Mouse (Mus musculus): ENCODE measurements around the gene Slc35e3.
"Not testable (repeated sequence)": the region's sequence is repeated elsewhere in the genome, so short reads cannot be mapped to it uniquely, and the experiment has no call there.

The Slc35e3 gene

DNA sequence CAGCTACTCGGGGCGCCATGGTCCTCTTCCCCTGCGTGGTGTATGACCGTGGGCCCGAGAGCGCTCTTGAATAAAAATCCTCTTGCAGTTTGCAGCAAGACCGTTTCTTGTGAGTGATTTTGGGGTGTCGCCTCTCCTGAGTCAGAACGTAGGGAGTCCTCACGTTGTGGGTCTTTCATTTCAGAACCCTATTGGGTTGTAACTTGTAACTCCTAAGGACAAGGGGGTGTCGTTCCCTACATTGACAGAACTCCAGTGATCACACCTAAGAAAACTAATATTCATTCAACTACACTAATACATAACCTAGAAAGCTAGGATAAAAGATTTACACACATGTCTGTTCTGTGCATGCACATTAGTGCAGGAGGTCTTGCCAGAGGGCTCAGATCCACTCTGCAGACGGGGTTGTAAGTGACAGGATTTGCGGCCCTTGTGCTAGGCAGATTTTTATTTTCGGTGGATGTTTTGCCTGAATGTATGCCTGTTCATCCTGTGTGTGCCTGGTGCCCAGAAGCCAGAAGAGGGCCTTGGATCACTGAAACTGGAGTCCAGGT lies 3.7 kb upstream of the Slc35e3 start:
- no peak for DNase-seq (ENCODE audit: low read depth)

DNA sequence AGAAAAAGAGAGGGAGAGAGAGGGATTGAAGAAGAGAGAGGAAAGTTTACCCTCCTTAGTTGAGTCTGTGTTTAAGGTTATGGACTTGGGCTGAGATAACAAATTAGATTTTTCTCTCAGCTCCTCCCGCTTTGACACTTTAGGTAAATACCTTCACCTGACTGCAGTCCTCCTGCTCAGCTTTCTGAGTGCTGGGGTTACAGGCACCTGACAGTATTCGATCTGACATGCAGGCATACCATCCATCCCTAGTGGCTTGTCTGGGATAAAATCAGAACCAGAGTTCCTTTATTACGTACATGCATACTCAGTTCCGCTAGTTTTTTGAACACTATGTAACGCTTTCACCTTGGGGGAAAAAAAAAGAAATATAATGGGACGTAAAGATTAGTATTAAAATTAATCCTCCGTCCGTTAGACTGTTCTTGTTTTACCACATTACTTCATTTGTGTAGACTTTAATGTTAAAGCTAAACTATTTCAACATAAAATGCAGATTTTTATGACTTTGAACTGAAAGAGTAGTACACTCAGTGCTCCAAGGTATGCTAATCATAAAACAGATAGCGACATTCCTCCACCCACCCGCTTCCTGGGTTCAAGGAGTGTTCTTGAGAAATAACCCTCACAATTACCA lies 3.0 kb upstream of the Slc35e3 start:
- no peak for DNase-seq (ENCODE audit: low read depth)

DNA sequence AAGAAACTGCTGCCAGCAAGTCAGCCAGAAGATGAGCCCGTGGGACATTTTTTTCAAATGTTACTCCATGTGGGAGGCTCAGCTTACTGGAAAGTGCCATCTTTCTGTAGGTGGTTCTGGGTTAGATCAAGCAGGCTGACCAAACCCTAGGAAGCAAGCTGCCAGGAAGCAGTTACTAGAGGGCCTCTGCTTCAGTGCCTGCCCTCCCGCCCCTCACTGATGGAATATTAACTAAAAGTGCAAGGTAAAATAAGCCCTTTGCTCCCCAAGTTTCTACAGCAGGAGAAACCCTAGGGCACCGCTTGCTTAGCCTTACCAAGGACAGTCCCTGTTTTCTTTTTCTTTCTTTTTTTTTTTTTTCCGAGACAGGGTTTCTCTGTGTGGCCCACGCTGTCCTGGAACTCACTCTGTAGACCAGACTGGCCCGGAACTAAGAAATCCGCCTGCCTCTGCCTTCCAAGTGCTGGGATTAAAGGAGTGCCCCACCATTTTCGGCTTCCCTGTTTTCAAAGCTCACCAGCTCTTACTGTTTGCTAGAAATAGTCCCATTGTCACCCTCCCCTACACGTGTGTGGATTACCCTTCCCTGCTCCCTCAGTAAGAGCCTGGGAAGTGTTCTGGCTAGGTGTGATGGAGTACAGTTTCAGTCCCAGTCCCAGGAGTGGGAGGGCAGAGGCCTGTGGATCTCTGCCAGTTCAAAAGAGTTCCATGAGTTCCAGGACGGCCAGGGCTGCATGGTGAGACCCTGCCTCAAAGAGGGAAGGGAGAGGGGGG lies 2.3 kb upstream of the Slc35e3 start:
- no peak for DNase-seq (ENCODE audit: low read depth)

DNA sequence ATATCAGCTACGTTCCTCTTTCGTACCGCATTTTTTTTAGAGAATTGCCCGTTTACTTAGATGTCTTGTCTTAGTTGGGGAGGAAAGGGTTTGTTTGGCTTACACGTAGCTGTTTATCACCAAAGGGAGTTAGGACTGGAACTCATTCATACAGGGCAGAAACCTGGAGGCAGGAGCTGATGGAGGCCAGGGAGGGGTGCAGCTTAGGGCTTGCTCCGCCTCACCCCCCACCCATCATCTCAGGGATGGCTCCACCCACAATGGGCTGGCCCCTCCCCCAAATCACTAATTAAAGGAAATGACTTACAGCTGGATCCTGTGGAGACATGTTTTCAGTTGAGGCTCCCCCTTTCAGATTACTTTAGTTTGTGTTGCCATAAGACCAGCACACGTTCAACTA lies 1.5 kb upstream of the Slc35e3 start:
- DNase-seq (ENCODE audit: low read depth) = no peak

DNA sequence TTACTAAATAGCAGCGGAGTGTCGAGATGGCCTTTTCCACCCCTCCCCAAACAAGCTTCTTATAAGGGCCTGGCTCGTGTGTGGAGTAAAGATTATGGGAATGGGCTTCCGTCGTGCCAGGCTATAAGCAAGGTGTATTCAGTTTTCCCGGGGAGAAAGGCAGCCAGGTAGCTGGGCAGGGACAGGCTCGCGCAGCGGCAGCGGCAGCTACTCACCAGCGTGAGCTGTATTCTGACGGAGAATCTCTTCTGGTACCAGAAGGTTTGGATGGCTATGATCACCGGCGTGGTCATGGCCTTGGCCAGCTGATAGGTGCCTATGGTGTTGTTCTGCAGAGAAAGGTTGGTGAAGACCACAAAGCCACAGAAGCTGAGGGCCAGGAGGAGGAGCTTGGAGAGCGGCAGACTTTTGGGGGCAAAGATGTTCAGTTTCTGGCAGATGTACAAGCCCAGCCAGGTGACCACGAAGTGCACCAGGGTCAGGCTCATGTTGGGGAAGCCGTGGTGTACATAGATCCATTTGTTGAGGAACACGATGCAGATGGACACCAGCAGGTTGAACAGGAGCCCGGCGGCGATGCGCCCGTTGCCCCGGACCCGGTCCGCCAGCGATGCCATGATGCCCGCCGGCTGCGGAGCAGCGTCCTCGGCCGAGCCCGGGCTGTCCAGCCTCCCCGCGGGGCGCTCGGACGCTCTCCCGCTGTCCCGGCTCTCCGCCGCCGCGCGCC lies 432 bp downstream of the Slc35e3 start:
- not testable (repeated sequence) for DNase-seq (ENCODE audit: low read depth)

DNA sequence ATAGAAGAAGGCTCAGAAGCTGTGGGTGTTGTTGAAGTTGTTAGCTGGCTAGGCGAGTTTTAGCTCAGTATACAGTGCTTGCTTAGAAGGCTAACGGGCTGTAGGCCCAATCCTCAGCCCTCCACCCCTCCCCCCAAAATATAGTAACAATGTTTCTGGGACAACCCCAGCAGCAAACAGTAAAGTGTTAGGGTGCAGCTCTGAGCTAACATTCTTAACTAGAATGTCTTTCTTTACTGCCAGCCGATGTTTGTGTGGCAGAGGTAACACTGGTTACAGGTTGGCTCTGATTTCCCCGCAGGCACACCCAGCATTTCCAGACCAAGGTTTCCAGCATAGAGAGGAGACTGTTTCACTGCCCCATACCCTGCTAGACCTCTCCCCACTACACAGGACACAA lies 2.2 kb downstream of the Slc35e3 start:
- no peak for DNase-seq (ENCODE audit: low read depth)

DNA sequence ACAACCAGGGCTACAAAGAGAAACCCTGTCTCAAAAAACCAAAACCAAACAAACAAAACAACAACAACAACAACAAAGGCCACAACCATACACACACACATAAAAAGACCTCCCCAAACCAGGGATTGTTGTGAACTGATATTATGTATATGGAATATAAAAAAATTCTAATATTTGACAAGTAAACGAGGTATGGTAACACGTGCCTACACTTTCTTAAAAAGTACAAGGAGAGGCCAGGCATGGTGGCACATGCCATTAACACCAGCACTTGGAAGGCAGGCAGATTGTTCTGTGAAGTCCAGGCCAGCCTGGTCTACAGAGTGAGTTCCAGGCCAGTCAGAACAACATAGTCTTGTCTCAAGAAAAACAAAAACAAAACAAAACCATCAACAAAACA lies 3.0 kb downstream of the Slc35e3 start:
- no peak for DNase-seq (ENCODE audit: low read depth)

DNA sequence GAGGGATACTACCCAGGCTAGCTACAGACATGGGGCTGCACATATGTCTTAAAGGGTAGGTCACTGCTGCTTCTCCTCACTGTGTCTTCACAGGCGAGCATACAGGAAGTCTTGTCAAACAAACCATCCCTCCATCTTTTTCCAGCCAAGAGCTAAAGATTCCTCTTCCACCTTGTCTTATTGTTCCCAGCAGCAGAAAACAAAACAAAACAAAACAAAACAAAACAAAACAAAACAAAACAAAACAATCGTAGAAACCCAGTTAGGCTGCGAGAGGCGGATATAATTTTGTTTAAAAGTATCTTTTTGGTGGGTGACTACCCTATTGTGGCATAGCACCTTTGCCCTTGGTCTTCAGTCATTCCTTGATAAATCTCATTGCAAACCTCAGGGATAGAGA lies 3.5 kb downstream of the Slc35e3 start:
- no peak for DNase-seq (ENCODE audit: low read depth)

DNA sequence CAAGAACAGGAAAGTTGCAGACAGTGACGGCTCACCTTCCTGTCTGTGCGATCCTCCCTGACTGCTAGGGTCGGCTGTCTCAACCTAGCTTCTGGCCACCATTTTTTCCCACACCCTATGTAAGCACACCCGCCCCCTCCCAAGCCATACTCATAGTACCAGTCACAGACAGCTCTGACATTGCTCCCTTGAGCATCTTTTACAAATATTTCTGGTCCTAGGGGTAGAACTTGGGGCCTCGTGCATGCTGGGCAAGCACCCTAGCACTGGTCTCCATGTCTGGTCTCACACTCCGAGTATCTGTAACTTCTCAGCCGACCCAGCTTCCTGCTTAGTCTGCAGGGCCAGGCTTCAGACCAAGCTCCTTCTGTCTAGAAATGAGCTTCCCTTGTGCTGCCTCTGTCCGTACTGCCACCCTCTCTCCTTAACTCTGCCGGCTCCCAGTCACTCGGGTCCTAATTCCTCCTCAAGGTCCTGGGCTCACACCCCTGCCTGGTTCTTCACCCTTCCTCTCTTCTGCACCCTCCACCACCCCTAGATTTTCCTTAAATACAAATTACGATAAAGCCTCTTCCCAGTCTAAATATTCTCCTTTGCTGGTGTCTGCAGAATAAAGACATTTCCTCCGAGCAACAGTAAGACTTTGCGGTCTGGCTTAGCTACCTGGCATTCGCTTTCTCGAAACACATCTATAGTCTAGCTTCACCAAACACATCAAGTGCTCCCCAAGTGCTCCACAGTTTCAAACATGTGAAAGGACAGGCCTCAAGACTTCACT lies 4.3 kb downstream of the Slc35e3 start:
- DNase-seq (ENCODE audit: low read depth) = no peak

DNA sequence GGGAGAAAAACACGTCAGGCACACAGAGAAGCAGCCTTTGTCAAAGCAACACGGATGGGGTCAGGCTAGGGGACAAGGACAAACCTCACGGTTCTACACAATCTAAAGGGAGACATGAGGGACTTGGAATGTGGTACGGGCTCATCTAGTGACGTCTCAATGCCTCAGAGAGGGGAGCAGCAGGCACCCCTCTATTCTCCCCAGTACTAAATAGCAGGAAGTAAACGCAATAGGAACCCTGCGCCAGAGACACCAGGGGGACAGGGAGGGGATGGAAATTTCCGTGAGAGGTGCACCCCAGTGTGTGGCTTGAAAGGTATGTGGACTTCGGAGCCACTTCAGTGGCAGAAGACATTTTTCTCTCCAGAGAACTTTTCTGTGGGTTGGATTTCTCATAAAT lies 5.2 kb downstream of the Slc35e3 start:
- DNase-seq (ENCODE audit: low read depth) = no peak

DNA sequence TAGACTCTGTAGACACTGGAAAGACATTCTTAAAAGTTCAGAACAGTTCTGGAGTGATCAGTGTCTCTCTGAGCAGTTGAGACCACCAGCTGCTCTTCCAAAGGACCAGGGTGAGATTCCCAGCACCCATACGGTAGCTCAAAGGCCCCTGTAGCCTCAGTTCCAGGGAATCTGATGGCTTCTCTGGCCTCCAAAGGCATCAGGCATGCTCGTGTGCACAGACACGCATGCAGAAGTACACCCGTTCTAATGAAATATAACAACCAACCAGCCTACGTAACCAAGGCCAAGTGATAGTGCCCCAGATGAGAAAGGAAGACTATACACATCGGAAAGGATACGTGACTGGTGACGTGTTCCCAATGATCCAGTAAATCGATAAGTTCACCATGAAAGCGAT lies 6.0 kb downstream of the Slc35e3 start:
- no peak for DNase-seq (ENCODE audit: low read depth)

DNA sequence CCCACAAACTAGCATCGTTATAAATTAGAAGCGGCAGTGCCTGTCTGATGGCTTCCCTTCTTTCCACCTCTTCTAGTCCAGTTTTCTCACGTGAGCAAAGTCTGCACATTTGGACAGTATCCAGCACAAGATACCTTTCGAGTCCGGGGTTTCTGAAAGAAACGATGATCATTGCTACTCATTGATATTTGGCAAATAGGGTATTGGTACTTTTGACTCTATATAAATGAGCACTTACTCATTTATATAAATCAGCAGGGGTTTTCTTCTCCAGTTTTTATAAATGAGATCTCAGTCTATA lies 6.6 kb downstream of the Slc35e3 start:
- no peak for DNase-seq (ENCODE audit: low read depth)

DNA sequence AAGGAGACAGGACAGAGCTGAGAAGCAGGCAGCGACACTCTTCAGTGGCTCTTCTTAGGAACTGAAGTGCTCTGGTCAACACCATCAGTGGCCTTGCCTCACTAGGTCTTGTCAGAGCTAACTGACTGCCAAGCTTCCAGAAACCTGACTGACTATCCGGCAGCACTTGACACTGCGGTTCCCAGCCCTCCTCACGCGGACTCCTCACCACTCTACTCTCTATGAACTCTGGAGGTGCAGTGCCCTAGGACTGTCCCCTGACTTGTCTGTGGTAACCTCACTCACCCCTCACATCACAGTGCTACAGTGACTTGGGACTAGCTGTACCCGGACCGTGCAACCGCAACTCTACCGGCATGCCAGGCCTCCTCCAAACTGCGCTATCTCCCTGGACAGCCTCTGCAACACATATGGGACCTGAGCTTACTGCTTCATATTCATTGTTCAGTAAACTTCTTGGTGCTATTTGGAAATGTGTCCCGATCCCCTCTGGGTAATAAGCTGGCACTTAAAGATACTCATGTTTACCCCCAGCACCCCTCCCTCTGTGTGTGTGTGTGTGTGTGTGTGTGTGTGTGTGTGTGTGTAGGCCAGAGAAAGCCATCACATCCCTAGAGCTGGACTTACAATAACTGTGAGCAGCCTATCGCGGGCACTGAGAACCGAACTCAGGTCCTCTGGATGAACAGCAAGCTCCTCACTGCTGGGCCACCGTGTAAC lies 7.1 kb downstream of the Slc35e3 start:
- no peak for DNase-seq (ENCODE audit: low read depth)

DNA sequence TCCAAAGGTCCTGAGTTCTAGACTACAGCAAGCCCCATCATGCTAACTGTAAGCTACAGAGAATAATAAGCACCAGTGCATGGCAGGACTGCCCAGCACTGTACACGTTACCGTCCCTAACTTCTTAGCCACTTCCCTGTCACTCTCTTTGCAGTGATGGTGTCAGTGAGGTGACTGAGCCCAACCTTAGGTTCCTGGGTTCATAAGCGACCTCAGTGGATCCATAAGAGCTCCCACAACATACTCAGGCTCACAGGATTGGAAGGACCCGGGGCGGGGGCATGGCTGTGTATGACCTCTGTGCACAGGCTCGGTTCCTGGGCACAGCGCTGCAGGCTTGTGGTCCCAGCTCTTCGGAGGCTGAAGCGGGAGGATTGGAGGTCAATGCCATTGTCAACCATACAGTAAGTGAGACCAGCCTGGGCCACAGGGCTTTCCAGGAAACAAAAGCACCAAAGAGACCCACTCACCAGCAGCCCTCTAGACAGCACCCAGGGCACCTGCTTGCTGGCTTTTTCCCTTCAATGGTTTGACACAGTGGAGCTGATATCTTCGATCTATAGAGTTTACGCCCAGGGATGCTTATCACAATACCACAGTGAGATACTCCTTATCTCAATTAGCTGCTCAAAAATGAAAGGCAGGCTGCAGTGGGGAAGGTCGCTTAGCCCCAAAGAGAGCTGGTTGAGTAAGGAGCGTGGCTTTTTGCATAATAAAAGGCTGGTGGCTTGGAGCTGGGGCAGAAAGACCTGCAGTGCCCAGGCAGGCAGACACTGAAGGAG lies 7.8 kb downstream of the Slc35e3 start:
- DNase-seq (ENCODE audit: low read depth) = no peak

DNA sequence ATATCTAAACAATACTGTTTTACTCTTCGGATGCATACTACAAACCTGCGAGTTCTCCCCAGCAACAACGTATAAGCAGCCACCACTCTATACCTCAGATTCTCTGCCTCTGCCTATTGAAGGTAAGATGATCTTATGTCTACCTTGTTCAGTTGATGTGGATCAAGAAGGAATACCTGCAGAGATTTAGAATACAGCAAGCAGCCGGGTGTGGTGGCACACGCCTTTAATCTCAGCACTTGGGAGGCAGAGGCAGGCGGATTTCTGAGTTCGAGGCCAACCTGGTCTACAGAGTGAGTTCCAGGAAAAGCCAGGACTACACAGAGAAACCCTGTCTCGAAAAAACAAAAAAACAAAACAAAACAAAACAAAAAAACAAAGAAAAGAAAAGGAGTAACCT lies 8.7 kb downstream of the Slc35e3 start:
- not testable (repeated sequence) for DNase-seq (ENCODE audit: low read depth)

DNA sequence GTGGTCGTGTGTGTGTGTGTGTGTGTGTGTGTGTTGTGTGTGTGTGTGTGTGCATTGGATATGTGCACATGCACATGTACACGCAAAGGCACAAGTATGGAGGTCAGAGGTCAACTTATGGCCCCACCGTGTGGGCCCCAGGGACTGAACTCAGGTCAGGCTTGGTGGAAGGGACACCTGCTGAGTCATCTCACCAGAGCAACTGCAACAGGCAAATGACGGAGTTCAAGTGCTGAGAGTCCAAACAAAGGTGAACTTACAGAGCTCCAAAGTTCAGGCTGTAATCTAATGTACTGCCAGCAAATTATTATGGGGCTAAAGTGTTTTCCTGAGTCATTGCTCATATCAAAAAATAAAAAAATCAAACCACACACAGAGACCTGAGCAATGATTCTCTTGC lies 9.1 kb downstream of the Slc35e3 start:
- DNase-seq (ENCODE audit: low read depth) = no peak

DNA sequence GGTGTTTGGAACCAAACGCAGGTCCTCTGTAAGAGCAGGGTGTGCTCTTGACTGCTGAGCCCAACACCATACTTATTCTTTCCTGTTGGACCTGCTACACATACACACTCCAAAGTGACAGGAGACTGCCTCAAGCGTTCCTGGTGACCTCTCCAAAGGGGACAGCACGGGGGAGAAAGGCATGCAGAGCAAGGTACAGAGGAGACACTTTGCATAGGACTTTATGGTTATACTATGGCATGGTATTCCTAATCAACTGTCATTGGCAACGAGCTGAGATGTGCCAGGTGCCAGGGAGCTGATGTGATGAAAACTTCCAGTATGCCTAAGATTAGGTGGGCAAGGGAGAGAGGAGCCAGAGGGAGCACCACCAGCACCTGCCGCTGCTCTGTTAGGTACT lies 9.6 kb downstream of the Slc35e3 start:
- DNase-seq (ENCODE audit: low read depth) = no peak

DNA sequence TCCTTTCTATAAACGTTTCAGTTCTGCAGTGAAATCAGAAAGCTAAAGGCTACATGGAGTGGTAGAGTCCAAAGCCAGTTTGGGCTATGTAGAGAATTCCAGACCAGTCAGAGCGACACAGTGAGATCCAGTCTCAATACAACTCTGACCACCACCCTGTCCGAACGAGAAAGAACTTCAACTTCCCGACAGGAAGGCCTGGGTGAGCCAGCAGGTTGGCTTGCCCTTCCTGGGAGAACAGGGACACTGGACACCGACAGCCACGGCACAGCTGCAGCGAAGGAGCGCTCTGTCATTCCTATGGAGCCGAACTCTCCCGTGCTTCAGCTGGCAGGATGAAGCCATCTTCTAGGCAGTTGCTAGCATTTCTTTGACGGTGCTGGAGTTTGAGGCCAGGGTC lies 10.8 kb downstream of the Slc35e3 start:
- not testable (repeated sequence) for DNase-seq (ENCODE audit: low read depth)

DNA sequence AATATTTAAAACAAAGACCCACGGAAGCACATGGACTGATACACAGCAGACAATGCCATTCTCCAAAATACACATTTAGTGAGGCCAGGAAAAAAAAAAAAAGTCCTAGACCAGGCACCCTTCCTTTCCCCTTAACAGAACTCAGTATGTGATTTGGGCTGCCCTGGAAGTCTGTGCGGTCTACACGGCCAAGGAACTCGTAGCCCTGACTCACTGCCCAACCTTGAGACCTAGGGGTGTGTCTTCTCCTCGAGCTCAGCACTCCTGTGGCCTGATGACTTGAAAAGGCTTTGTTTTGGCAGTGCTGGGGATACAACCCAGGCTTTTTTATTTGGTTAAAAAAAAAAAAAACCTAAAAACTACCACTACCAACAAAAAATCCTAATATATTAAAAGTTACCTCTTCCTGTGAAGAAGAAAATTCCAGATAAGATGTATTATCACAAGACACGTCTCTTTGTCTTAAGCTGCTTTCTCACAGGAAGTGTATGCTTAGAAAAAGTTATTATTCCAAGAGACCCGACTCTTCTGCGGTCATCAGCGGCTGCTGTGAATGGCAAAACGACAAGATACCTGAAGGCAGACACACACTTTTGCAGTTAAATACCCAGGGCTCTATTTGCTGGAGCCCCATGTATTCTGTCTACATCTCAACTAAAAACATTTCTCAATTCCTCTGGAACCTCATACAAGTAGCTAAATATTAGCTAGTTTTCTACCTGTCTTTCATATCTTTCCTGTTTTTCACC lies 11.9 kb downstream of the Slc35e3 start:
- not testable (repeated sequence) for DNase-seq (ENCODE audit: low read depth)

DNA sequence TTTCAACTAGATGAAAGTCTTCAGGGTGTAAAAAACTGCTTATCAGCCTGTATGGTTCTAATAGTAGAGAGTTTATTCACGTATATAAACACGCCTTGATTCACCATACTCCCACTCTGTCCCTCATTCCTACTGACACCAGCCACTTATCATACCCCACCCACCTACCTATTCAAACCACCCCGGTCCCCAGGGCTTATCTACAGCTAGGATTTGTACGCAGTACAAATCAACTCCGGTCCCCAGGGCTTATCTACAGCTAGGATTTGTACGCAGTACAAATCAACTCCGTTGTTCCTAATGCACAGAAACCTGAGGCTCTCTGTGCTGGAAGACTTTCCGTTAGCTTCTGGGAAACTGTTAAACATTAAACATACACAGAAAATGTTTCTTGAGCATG lies 12.5 kb downstream of the Slc35e3 start:
- not testable (repeated sequence) for DNase-seq (ENCODE audit: low read depth)
